Mouse (Mus musculus) lung, postnatal 14 days (tissue): ENCODE measurements around the gene Rfxap.
A peak's percentile ranks its signal among the peaks of the same experiment; 100 is the strongest.
"Not testable (repeated sequence)": the region's sequence is repeated elsewhere in the genome, so short reads cannot be mapped to it uniquely, and the experiment has no call there.

Source experiments
- DNase-seq: peaks from one replicate; pipeline ENCODE4 v3.0.0; 2021

Gene Rfxap

GRCm38 (mm10) chr3:54766034-54766433 lies 41.6 kb downstream of the Rfxap start:
- no peak for DNase-seq

GRCm38 (mm10) chr3:54765521-54765920 lies 42.1 kb downstream of the Rfxap start:
- not testable (repeated sequence) for DNase-seq

- DNase-seq: peak; percentile 42
These were observed 43.2 kb downstream of the Rfxap start for GRCm38 (mm10) chr3:54764418-54764817.

- peak; percentile 14 for DNase-seq
These were observed 46.3 kb downstream of the Rfxap start for GRCm38 (mm10) chr3:54761258-54761657.

- DNase-seq: no peak
These were observed 47.1 kb downstream of the Rfxap start for GRCm38 (mm10) chr3:54760321-54761115.

GRCm38 (mm10) chr3:54759211-54759610 lies 48.4 kb downstream of the Rfxap start:
- DNase-seq: no peak

- no peak for DNase-seq
These were observed 50.1 kb downstream of the Rfxap start for GRCm38 (mm10) chr3:54757446-54757845.

GRCm38 (mm10) chr3:54756058-54756457 lies 51.5 kb downstream of the Rfxap start:
- peak; percentile 51 for DNase-seq

- DNase-seq: peak; percentile 64
These were observed 52.2 kb downstream of the Rfxap start, which contains the start of gene Smad9 for GRCm38 (mm10) chr3:54755145-54756041. Gene Smad9, plus strand, starts transcription at chr3:54755582.

GRCm38 (mm10) chr3:54753411-54753810 lies 54.2 kb downstream of the Rfxap start:
- no peak for DNase-seq
